Comparison of ENCODE assay signal across 15 mouse cellular contexts in genomic region chr11:77875269-77875668, GRCm38 (mm10). TPM values are rescaled to one million over a fixed set of nuclear protein-coding genes. Genes with fewer than 3 reads are reported as not detected.
DNase-seq lines count a peak whose midpoint lies in the region; ATAC-seq and TF ChIP-seq lines count a peak whose summit lies in the region.
"Had no signal": no experiment of that assay in that cellular context is flagged by ENCODE, and none has a peak within 500 bp of the region (broad histone marks: within the 10 kb centered on the region; RNA-seq: fewer than 3 reads in every experiment).

No protein-coding gene starts in this region.

- H3K4me2 ChIP-seq in hindbrain, postnatal 0 days (ENCODE audit: low read depth, low read length), result no peak overlapping the region
- no peak overlapping the region for H3K4me2 ChIP-seq in forebrain, embryonic 11.5 days (ENCODE audit: low read depth, low read length, severe bottlenecking)
- no peak overlapping the region for H3K4me2 ChIP-seq in hindbrain, embryonic 13.5 days
- H3K4me2 ChIP-seq in neural tube, embryonic 13.5 days, result no peak overlapping the region

- no peak for DNase-seq in hindbrain, embryonic 10.5 days (ENCODE audit: low spot score)
- no peak for DNase-seq in hindbrain, postnatal 0 days (ENCODE audit: low spot score)
- no peak for DNase-seq in forebrain, embryonic 11.5 days (ENCODE audit: low spot score)
- no peak for DNase-seq in kidney, postnatal 25 days
- no peak for DNase-seq in adrenal gland, postnatal 4 days (ENCODE audit: low spot score in 2 of 2)
- no peak for DNase-seq in lung, postnatal 25 days (ENCODE audit: low spot score)
- DNase-seq: kidney, postnatal 14 days; lung, adult 18-20 months; thymus, postnatal 36 days had no signal

- H3K9ac ChIP-seq in hindbrain, postnatal 0 days (replicated peaks; ENCODE audit: low read length), result no peak overlapping the region
- no peak overlapping the region for H3K9ac ChIP-seq in forebrain, embryonic 11.5 days (ENCODE audit: low read length)
- H3K9ac ChIP-seq in hindbrain, embryonic 13.5 days, result no peak overlapping the region
- H3K9ac ChIP-seq in neural tube, embryonic 13.5 days, result 0 out of 2 replicates have a peak overlapping the region, but pooled peaks have one; percentile 12

- 0 out of 2 replicates have a peak overlapping the region, but pooled peaks have one; percentile 54 for H3K27ac ChIP-seq in hindbrain, embryonic 10.5 days
- no peak overlapping the region for H3K27ac ChIP-seq in hindbrain, postnatal 0 days
- no peak overlapping the region for H3K27ac ChIP-seq in forebrain, embryonic 11.5 days (ENCODE audit: low read depth, low read length)
- peak overlapping the region; percentile 81 for H3K27ac ChIP-seq in hindbrain, embryonic 13.5 days
- H3K27ac ChIP-seq in neural tube, embryonic 13.5 days (replicated peaks), result peak overlapping the region; percentile 46; the same call in 1 of the 2 replicates
- H3K27ac ChIP-seq: macrophage had no signal

- WGBS in hindbrain, embryonic 10.5 days, result 54% methylated on average over 5 of the region's 5 CpGs
- 28% methylated on average over 5 of the region's 5 CpGs for WGBS in hindbrain, postnatal 0 days
- WGBS in forebrain, embryonic 11.5 days, result 39% methylated on average over 5 of the region's 5 CpGs
- WGBS in hindbrain, embryonic 13.5 days, result 25% methylated on average over 5 of the region's 5 CpGs
- WGBS in neural tube, embryonic 13.5 days, result 25% methylated on average over 5 of the region's 5 CpGs

- H3K9me3 ChIP-seq in hindbrain, embryonic 10.5 days, result no peaks in the 10 kb centered on the region
- H3K9me3 ChIP-seq in hindbrain, postnatal 0 days (ENCODE audit: low read length), result no peaks in the 10 kb centered on the region
- H3K9me3 ChIP-seq in forebrain, embryonic 11.5 days (ENCODE audit: control insufficient read depth, low read length), result no peaks in the 10 kb centered on the region
- H3K9me3 ChIP-seq in hindbrain, embryonic 13.5 days, result no peaks in the 10 kb centered on the region
- H3K9me3 ChIP-seq in neural tube, embryonic 13.5 days, result no peaks in the 10 kb centered on the region

- TF ChIP-seq CTCF in hindbrain, postnatal 0 days (IDR thresholded peaks at IDR 0.05; ENCODE audit: low read depth), result no peak

- no peak overlapping the region for H3K4me3 ChIP-seq in hindbrain, embryonic 10.5 days
- H3K4me3 ChIP-seq in hindbrain, postnatal 0 days (ENCODE audit: low read length), result no peak overlapping the region
- no peak overlapping the region for H3K4me3 ChIP-seq in forebrain, embryonic 11.5 days (ENCODE audit: low read depth, low read length)
- no peak overlapping the region for H3K4me3 ChIP-seq in hindbrain, embryonic 13.5 days
- no peak overlapping the region for H3K4me3 ChIP-seq in neural tube, embryonic 13.5 days
- H3K4me3 ChIP-seq: left cerebral cortex, adult 2 months; myocyte had no signal

- peaks cover 52% of the 10 kb centered on the region for H3K4me1 ChIP-seq in hindbrain, embryonic 10.5 days (replicated peaks)
- peaks cover 35% of the 10 kb centered on the region for H3K4me1 ChIP-seq in hindbrain, postnatal 0 days (ENCODE audit: insufficient read depth, low read length)
- peaks cover 15% of the 10 kb centered on the region for H3K4me1 ChIP-seq in forebrain, embryonic 11.5 days (replicated peaks; ENCODE audit: control insufficient read depth, insufficient read depth, low read length)
- H3K4me1 ChIP-seq in hindbrain, embryonic 13.5 days (replicated peaks), result peaks cover 70% of the 10 kb centered on the region
- H3K4me1 ChIP-seq in neural tube, embryonic 13.5 days (replicated peaks), result peaks cover 67% of the 10 kb centered on the region

- H3K36me3 ChIP-seq in hindbrain, embryonic 10.5 days, result no peaks in the 10 kb centered on the region
- H3K36me3 ChIP-seq in hindbrain, postnatal 0 days (ENCODE audit: insufficient read depth, low read length), result no peaks in the 10 kb centered on the region
- no peaks in the 10 kb centered on the region for H3K36me3 ChIP-seq in forebrain, embryonic 11.5 days (ENCODE audit: control insufficient read depth, insufficient read depth, low read length)
- H3K36me3 ChIP-seq in hindbrain, embryonic 13.5 days, result no peaks in the 10 kb centered on the region
- H3K36me3 ChIP-seq in neural tube, embryonic 13.5 days, result no peaks in the 10 kb centered on the region

- ATAC-seq in hindbrain, postnatal 0 days, result no peak
- peak; percentile 74; the same call in 1 of the 2 replicates for ATAC-seq in forebrain, embryonic 11.5 days (replicated peaks; ENCODE audit: low FRiP score)
- ATAC-seq in hindbrain, embryonic 13.5 days (ENCODE audit: low FRiP score), result no peak
- peak; percentile 29; the same call in 1 of the 2 replicates for ATAC-seq in neural tube, embryonic 13.5 days (ENCODE audit: low read depth)

- peaks cover 56% of the 10 kb centered on the region for H3K27me3 ChIP-seq in hindbrain, embryonic 10.5 days (ENCODE audit: insufficient read depth, poor library complexity, severe bottlenecking)
- no peaks in the 10 kb centered on the region for H3K27me3 ChIP-seq in hindbrain, postnatal 0 days (ENCODE audit: insufficient read depth, low read length)
- no peaks in the 10 kb centered on the region; the same call in 1 of the 2 replicates for H3K27me3 ChIP-seq in forebrain, embryonic 11.5 days (ENCODE audit: control insufficient read depth, insufficient read depth, low read length)
- H3K27me3 ChIP-seq in hindbrain, embryonic 13.5 days, result 0 out of 2 replicates have a peak, but pooled peaks cover 17% of the 10 kb centered on the region
- H3K27me3 ChIP-seq in neural tube, embryonic 13.5 days, result peaks cover 64% of the 10 kb centered on the region

RNA-seq across cellular contexts. Expression of gene Pipox, which starts 18.6 kb away (rescaled TPM):
- polyA plus RNA-seq in hindbrain, embryonic 10.5 days (2016; fragmentation: Nextera tagmentation; extraction: Ambion mirVana), result 7.3 and 13.1 TPM in 2 replicates
- 2.8 and 6.8 TPM in 2 replicates for total RNA-seq in hindbrain, postnatal 0 days (2014; rRNA removed)
- polyA plus RNA-seq in hindbrain, postnatal 0 days (2015; fragmentation: Nextera tagmentation; extraction: Ambion mirVana), result 4.4 and 4.6 TPM in 2 replicates
- polyA plus RNA-seq in forebrain, embryonic 11.5 days (2014; fragmentation: Nextera tagmentation; extraction: Ambion mirVana), result 13.6 and 16.0 TPM in 2 replicates
- polyA plus RNA-seq in hindbrain, embryonic 13.5 days (2015; fragmentation: Nextera tagmentation; extraction: Ambion mirVana), result 4.2 and 6.6 TPM in 2 replicates
- 4.1 and 6.1 TPM in 2 replicates for polyA plus RNA-seq in neural tube, embryonic 13.5 days (2015; fragmentation: Nextera tagmentation; extraction: Ambion mirVana)
- 10 to 100 TPM in 1 of 2 experiments, 1 to 10 TPM in 1; 9.1 to 16.9 TPM for total RNA-seq in adrenal gland, postnatal 4 days (2021)
- polyA plus RNA-seq: macrophage, myocyte had no signal

RNA-seq across cellular contexts. Expression of gene Sez6, which starts 55.3 kb away (rescaled TPM):
- polyA plus RNA-seq in hindbrain, embryonic 10.5 days (2016; fragmentation: Nextera tagmentation; extraction: Ambion mirVana), result 8.8 and 19.3 TPM in 2 replicates
- 175 and 177 TPM in 2 replicates for total RNA-seq in hindbrain, postnatal 0 days (2014; rRNA removed)
- 113 and 127 TPM in 2 replicates for polyA plus RNA-seq in hindbrain, postnatal 0 days (2015; fragmentation: Nextera tagmentation; extraction: Ambion mirVana)
- 14.3 and 16.7 TPM in 2 replicates for polyA plus RNA-seq in forebrain, embryonic 11.5 days (2014; fragmentation: Nextera tagmentation; extraction: Ambion mirVana)
- 112 and 121 TPM in 2 replicates for polyA plus RNA-seq in hindbrain, embryonic 13.5 days (2015; fragmentation: Nextera tagmentation; extraction: Ambion mirVana)
- polyA plus RNA-seq in neural tube, embryonic 13.5 days (2015; fragmentation: Nextera tagmentation; extraction: Ambion mirVana), result 95.2 and 104 TPM in 2 replicates
- total RNA-seq in adrenal gland, postnatal 4 days (2021), result 1 to 10 TPM; 3.9 to 6.0 TPM
- polyA plus RNA-seq: macrophage; myocyte; spleen, adult 2 months had no signal

Comparison
In these comparisons a context has a peak if more than half of its experiments do, and no peak if none do; other contexts are left out.
1. H3K27ac ChIP-seq: peak in hindbrain, embryonic 10.5 days (single experiment), hindbrain, embryonic 13.5 days (single experiment) and neural tube, embryonic 13.5 days (single experiment); none in hindbrain, postnatal 0 days (single experiment) and forebrain, embryonic 11.5 days (single experiment).
2. ATAC-seq: peak in forebrain, embryonic 11.5 days (single experiment) and neural tube, embryonic 13.5 days (single experiment); none in hindbrain, postnatal 0 days (single experiment) and hindbrain, embryonic 13.5 days (single experiment).